Mouse (Mus musculus) liver, embryonic 14.5 days (tissue): ENCODE results near the gene Polr2h.

ENCODE experiments used
- CTCF ChIP-seq: IDR thresholded peaks from 2 replicates; pipeline ENCODE4 v1.5.1; 2016; ENCODE audit warnings: antibody characterized with exemption, low read depth, control low read depth
- EP300 ChIP-seq: IDR thresholded peaks from 2 replicates; pipeline ENCODE4 v1.6.1; 2016; ENCODE audit warnings: antibody characterized with exemption, low read depth

- 0 out of 2 replicates have a peak, but pooled peaks have one; percentile 2 for TF ChIP-seq CTCF
- no peak for TF ChIP-seq EP300
Measured at GRCm38 (mm10) chr16:20733731-20734730, 16.6 kb downstream of the Polr2h start, which contains the start of gene Thpo.
